Mouse (Mus musculus) lung, embryonic 16.5 days (tissue): ENCODE data around the gene Prdm16. TPM values are rescaled to one million over a fixed set of nuclear protein-coding genes. Genes with fewer than 3 reads are reported as not detected.

Experiments
- ATAC-seq: fragments of 200-750 bp; cut with Nextera tagmentation; 2 replicates; pipeline ENCODE4 v1.8.0; 2017; ENCODE audit warnings: low read depth, mild to moderate bottlenecking, moderate library complexity
- H3K27ac ChIP-seq: fragments of 300-500 bp; sonication (generic); 2 replicates; pipeline ENCODE4 v1.5.1; 2014; ENCODE audit warnings: mild to moderate bottlenecking, control low read depth, low read length
- H3K27me3 ChIP-seq: fragments of 300-500 bp; sonication (generic); 2 replicates; pipeline ENCODE4 v1.6.1; 2014; ENCODE audit warnings: low read depth, low read length, mixed read lengths; ENCODE audit not compliant: control insufficient read depth, insufficient read depth
- H3K36me3 ChIP-seq: fragments of 300-500 bp; sonication (generic); 2 replicates; pipeline ENCODE4 v1.6.1; 2014; ENCODE audit warnings: low read length; ENCODE audit not compliant: control insufficient read depth, insufficient read depth
- H3K4me1 ChIP-seq: fragments of 300-500 bp; sonication (generic); replicated peaks from 2 replicates; pipeline ENCODE4 v1.6.1; 2014; ENCODE audit warnings: low read length, mixed read lengths; ENCODE audit not compliant: control insufficient read depth, insufficient read depth
- H3K4me2 ChIP-seq: fragments of 300-500 bp; sonication (generic); 2 replicates; pipeline ENCODE4 v1.6.1; 2014; ENCODE audit warnings: low read depth, low read length, control low read depth
- H3K4me3 ChIP-seq: fragments of 300-500 bp; sonication (generic); 2 replicates; pipeline ENCODE4 v1.5.1; 2014; ENCODE audit warnings: mild to moderate bottlenecking, low read length, control low read depth
- H3K9ac ChIP-seq: fragments of 300-500 bp; sonication (generic); 2 replicates; pipeline ENCODE4 v1.6.1; 2014; ENCODE audit warnings: low read length, control low read depth
- H3K9me3 ChIP-seq: fragments of 300-500 bp; sonication (generic); 2 replicates; pipeline ENCODE4 v1.6.1; 2016; ENCODE audit warnings: low read length; ENCODE audit not compliant: control insufficient read depth
- WGBS: fragments of 180-500 bp; shearing (Covaris S2); extraction: QIAGEN DNeasy Blood & Tissue Kit; methylation state at CpG from one replicate; pipeline ENCODE4 v1.1.7; 2014; 5-methylcytosine and 5-hydroxymethylcytosine counted together
- polyA plus RNA-seq: library from polyadenylated mRNA; unstranded; fragments of >200 nt; fragmentation: Nextera tagmentation; extraction: Ambion mirVana; gene quantifications from 2 replicates; pipeline ENCODE4 v1.2.1, GENCODE M21; 2015

Gene Prdm16
- polyA plus RNA-seq, 1 experiment from 2014 or later: 25.2 TPM

GRCm38 (mm10) chr4:154667767-154668166 is 31.1 kb upstream of the Prdm16 start, which contains the start of gene Actrt2:
TSS of gene Actrt2 (minus strand) at chr4:154667867.
- Histone ChIP-seq H3K27me3 (no peaks in the 10 kb centered on the region), H3K4me3 (no peak within 1 kb of the TSS), H3K4me2 (no peak within 1 kb of the TSS), H3K9me3 (no peaks in the 10 kb centered on the region), H3K36me3 (no peaks in the 10 kb centered on the region), H3K27ac (no peak within 1 kb of the TSS), H3K9ac (no peak within 1 kb of the TSS), H3K4me1 (no peaks in the 10 kb centered on the region)
- WGBS: 82% methylated on average over 2 of the region's 2 CpGs
- no peak for ATAC-seq

- H3K9me3 ChIP-seq: no peaks in the 10 kb centered on the region
- 61% methylated on average over 12 of the region's 12 CpGs for WGBS
- H3K36me3 ChIP-seq: no peaks in the 10 kb centered on the region
- H3K4me2 ChIP-seq: no peak overlapping the region
- no peak overlapping the region for H3K9ac ChIP-seq
- H3K4me3 ChIP-seq: no peak overlapping the region
- H3K27ac ChIP-seq: no peak overlapping the region
- no peak for ATAC-seq
- H3K4me1 ChIP-seq: no peaks in the 10 kb centered on the region
- no peaks in the 10 kb centered on the region for H3K27me3 ChIP-seq
These were observed 26.1 kb upstream of the Prdm16 start for GRCm38 (mm10) chr4:154662681-154663215.

GRCm38 (mm10) chr4:154661256-154661655 is 24.6 kb upstream of the Prdm16 start:
- H3K27me3 ChIP-seq: no peaks in the 10 kb centered on the region
- no peak overlapping the region for H3K9ac ChIP-seq
- no peak overlapping the region for H3K4me2 ChIP-seq
- no peaks in the 10 kb centered on the region for H3K36me3 ChIP-seq
- H3K9me3 ChIP-seq: no peaks in the 10 kb centered on the region
- WGBS: 34% methylated on average over 6 of the region's 6 CpGs
- no peaks in the 10 kb centered on the region for H3K4me1 ChIP-seq
- no peak for ATAC-seq
- H3K4me3 ChIP-seq: no peak overlapping the region
- H3K27ac ChIP-seq: no peak overlapping the region

GRCm38 (mm10) chr4:154660025-154660424 is 23.4 kb upstream of the Prdm16 start:
- no peak for ATAC-seq
- no peaks in the 10 kb centered on the region for H3K27me3 ChIP-seq
- no peaks in the 10 kb centered on the region for H3K9me3 ChIP-seq
- H3K4me3 ChIP-seq: no peak overlapping the region
- no peak overlapping the region for H3K27ac ChIP-seq
- no peak overlapping the region for H3K9ac ChIP-seq
- H3K36me3 ChIP-seq: no peaks in the 10 kb centered on the region
- no peaks in the 10 kb centered on the region for H3K4me1 ChIP-seq
- H3K4me2 ChIP-seq: no peak overlapping the region

GRCm38 (mm10) chr4:154655134-154655910 is 18.6 kb upstream of the Prdm16 start:
- no peak overlapping the region for H3K4me2 ChIP-seq
- no peaks in the 10 kb centered on the region for H3K9me3 ChIP-seq
- ATAC-seq: peak; percentile 54; the same call in 1 of the 2 replicates
- WGBS: 56% methylated on average over 15 of the region's 15 CpGs
- no peaks in the 10 kb centered on the region for H3K27me3 ChIP-seq
- no peak overlapping the region for H3K4me3 ChIP-seq
- H3K36me3 ChIP-seq: no peaks in the 10 kb centered on the region
- H3K4me1 ChIP-seq: peaks cover 6% of the 10 kb centered on the region
- H3K27ac ChIP-seq: no peak overlapping the region
- H3K9ac ChIP-seq: no peak overlapping the region

- ATAC-seq: no peak
- no peaks in the 10 kb centered on the region for H3K9me3 ChIP-seq
- H3K4me2 ChIP-seq: no peak overlapping the region
- no peak overlapping the region for H3K4me3 ChIP-seq
- H3K27ac ChIP-seq: no peak overlapping the region
- H3K27me3 ChIP-seq: no peaks in the 10 kb centered on the region; the same call in 1 of the 2 replicates
- H3K9ac ChIP-seq: no peak overlapping the region
- no peaks in the 10 kb centered on the region for H3K36me3 ChIP-seq
- whole genome bisulfite sequencing: 9% methylated on average over 5 of the region's 5 CpGs
- peaks cover 6% of the 10 kb centered on the region for H3K4me1 ChIP-seq
These were observed 15.8 kb upstream of the Prdm16 start for GRCm38 (mm10) chr4:154652494-154652893.

- H3K4me3 ChIP-seq: no peak overlapping the region
- peaks cover 5% of the 10 kb centered on the region for H3K27me3 ChIP-seq
- H3K4me1 ChIP-seq: peaks cover 6% of the 10 kb centered on the region
- H3K9ac ChIP-seq: no peak overlapping the region
- ATAC-seq: no peak
- 76% methylated on average over 19 of the region's 19 CpGs for WGBS
- no peak overlapping the region for H3K27ac ChIP-seq
- H3K4me2 ChIP-seq: no peak overlapping the region
- peaks cover 4% of the 10 kb centered on the region; the same call in 1 of the 2 replicates for H3K9me3 ChIP-seq
- H3K36me3 ChIP-seq: no peaks in the 10 kb centered on the region
These were observed 12.5 kb upstream of the Prdm16 start for GRCm38 (mm10) chr4:154649083-154649747.

- H3K4me2 ChIP-seq: no peak overlapping the region
- H3K27ac ChIP-seq: no peak overlapping the region
- 21% methylated on average over 6 of the region's 6 CpGs for WGBS
- no peak for ATAC-seq
- H3K4me3 ChIP-seq: no peak overlapping the region
- no peaks in the 10 kb centered on the region for H3K36me3 ChIP-seq
- H3K27me3 ChIP-seq: peaks cover 64% of the 10 kb centered on the region
- peaks cover 4% of the 10 kb centered on the region; the same call in 1 of the 2 replicates for H3K9me3 ChIP-seq
- peaks cover 6% of the 10 kb centered on the region; the same call in 1 of the 2 replicates for H3K4me1 ChIP-seq
- H3K9ac ChIP-seq: no peak overlapping the region
These were observed 5.8 kb upstream of the Prdm16 start for GRCm38 (mm10) chr4:154642496-154642895.
